Mouse (Mus musculus): ENCODE measurements around the gene Cyth1. TPM values are rescaled to one million over a fixed set of nuclear protein-coding genes. Genes with fewer than 3 reads are reported as not detected.
A peak's percentile ranks its signal among the peaks of the same experiment; 100 is the strongest.

The Cyth1 gene
- total RNA-seq, 2 experiments from 2014 or later = 56.4 to 60.9 TPM

DNA sequence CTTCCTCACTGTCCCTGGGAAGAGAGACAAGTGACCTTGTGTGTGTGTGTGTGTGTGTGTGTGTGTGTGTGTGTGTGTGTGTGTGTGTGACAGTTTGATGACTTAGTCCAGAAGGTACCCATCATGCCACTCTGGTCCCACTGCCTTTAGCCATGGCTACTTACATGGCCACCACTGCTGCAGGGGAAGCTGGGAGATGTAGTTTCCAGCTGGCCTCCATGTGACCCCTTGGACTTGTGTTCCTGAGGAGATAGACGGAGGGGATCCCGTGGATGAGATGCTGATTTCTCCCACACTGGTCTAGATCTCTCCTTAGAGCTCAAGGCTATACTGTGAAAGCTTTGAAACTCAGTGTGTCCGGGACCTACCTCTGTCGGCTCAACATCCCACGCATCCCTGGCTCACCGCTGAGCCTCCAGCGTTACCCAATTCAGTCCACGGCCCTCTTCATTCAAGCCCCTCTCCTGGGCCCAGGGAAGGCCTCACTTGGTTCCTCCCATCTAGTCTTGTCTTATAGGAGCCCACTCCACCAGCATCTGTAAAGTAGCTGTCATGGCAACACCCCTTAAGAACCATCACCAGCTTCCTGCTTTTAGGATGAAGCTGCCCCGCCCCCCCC, 115.2 kb downstream of the Cyth1 start:
- intact Hi-C loops (cut with DNase I) = no loop called here
- no peak for DNase-seq

DNA sequence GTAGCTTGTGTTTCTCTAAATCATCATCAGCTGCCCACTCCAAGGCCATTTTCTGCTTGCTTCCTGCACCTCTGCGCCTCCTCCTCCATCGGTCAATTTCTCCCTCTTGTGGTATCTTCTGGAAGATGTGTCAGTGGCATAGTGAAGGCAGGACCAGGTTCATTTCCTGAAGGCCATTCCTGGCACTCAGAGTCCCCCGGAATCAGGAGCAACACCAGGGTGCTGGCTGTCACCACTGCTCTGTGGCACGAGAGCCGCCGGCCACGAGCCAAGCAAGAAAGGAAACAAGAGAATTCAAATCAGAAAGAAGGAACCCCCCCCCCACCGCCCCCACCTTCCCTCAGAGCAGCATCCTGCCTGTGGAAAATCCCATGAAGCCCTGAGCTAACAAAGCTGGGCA, 116.3 kb downstream of the Cyth1 start:
- peak; percentile 31 to 33 for DNase-seq
- intact Hi-C loops (cut with DNase I) = no loop called here

DNA sequence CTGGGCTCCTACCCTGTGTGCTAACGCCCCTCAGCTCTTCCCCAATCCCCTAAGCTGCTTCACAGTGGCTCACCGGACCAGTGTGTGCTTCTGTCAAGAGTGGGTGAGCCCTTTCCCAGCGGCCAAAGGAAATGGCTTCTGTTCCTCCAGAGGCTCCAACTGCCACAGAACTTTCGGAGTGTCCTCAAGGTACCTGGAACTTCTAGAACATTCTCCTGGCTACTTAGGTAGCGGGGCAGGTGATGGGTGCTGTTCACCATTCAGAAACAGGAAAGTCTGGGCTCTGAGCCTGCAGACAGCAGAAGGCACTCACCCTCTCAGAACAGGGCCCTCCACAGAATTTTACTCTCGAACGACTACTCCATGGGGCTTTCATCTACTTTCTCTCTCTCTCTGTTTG, 117.9 kb downstream of the Cyth1 start, which contains the start of gene Dnah17:
Gene Dnah17 (minus strand): TSS at position 101 of the 400 bp plus-strand sequence.
- no peak for DNase-seq
- intact Hi-C loops (cut with DNase I) = no loop called here

DNA sequence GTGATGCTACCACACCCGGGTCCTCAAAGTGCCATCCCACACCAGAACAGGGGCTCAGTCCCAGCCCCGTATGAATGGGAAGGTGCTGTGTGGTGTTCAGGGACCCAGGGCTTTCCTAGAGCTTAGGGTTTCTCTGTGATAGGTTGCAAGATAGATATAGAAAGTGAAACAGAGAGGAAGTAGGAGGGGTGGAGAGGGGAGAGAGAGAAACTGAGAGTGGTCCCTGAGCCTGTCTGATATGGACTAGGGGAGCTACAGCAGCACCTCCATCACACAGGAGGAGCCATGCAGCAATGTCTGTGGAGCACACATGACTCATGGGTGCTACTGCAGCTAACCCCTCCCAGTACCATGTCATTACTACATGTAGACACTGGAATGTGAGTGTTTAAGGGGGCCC, 118.6 kb downstream of the Cyth1 start:
- intact Hi-C loops (cut with DNase I) = no loop called here
- no peak for DNase-seq

DNA sequence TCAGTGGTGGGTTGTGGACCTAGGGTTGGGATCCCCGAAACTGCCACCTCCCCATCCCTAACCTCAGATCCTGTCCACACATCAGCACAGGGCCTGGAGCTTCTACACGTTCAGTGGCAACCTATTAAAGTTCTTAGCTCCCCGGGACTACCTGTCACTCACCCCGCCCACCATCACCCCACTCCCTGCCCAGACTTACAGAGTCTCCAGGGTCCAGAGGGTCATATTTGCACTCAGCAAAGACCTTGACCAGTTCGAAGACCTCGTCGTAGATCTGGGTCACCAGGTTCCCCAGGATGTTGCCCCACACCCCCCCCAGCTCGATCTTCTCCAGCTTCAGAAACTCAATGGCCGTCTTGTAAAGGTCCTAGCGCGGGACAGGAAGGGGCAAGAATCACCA, 126.8 kb downstream of the Cyth1 start:
- intact Hi-C loops (cut with DNase I) = no loop called here
- DNase-seq = no peak

DNA sequence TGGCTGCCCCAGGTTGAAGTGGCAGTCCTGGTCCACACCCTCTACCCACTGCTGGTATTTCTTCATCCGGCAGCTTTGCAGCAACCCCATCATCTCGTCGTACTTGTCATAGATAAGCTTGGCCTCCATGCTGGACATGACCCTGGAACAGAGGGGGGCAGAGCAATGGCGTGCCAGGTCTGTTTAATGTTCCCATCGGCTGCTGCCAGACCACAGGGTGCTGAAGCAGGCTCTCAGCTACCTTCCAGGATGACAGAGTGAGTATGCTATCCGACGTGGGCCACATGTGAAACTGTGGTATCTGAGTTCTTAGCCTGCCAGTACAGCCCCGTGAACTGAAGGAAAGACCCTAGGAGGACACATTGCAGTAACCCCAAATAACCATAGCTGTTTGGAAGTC, 129.6 kb downstream of the Cyth1 start:
- DNase-seq = no peak
- intact Hi-C loops (cut with DNase I) = no loop called here

DNA sequence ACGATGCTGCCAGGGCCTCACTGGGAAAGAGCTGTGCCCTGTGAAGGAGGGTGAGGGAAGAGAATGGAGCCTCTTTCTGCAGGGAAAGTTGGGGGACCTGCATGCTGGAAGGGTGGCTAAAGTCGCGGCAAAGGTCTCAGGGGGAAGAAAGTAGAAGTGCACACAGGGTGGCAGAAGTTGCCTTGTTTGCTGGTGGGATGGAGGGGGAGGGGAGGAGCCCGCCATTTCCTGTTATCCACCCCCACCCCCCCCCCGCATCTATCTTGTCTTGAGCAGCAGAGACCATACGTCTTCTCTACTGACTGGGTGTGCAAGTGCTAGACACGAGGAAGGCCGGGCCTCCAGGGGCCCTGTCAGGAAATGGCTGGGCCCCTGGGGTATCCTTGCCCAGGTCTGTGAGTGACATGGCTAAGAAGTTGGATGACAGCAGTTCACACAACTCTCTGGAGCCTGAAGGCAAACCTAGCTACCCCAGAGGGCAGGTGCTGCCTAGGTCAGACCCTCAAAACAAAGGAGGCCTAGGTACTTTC, 133.7 kb downstream of the Cyth1 start:
- DNase-seq = no peak
- intact Hi-C loops (cut with DNase I) = no loop called here

DNA sequence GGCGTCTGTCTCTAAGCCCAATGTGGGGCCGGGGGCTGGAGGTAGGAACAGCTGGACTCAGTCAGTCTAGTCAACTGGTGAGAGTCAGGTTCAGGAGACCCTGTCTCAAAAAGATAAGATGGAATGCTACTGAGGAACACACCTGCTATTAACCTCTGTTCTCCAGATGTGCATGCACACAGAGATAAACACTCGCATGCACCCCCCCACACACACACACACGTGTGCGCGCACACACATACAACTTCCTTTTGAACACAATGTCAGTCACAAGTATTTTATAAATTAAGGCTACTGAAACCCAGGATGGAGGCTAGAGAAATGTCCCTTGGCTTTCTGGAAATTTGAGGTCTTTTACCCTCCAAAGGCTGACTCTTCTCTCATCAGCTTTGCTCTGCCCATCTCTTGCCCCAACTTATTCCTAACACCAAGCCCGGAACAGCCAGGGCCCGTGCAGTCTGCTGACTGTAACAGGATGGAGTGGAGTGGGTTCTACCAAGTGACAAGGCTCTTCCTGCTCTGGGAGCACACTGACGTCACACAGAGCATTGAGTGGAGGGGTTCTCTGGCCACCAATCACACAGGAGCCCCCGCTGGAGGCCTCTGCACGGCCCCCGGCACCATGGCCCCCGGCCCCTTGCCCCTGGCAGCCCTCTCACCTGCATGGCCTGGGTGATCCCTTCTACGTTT, 134.7 kb downstream of the Cyth1 start:
- DNase-seq = no peak
- intact Hi-C loops (cut with DNase I) = no loop called here

DNA sequence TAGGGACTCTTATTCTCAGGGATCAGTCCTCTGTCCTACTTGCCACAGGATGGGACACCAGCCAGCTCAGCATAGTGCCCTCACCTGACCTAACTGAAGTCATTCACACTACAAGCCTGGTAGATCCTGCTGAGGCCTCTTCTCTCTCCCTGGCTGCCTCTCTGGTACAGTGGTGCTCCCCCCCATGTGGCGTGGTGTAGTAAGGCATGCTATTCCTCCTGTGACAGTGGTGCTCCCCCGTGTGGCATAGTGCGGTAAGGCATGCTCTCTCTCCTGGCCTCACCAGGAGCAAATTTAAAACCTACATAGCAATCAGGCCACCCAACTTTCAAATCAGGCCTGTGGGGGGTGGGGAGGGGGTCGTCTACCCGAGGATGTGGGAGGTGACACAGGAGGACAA, 144.4 kb downstream of the Cyth1 start:
- peak; percentile 84 to 90 for DNase-seq
- intact Hi-C loops (cut with DNase I) = no loop called here

DNA sequence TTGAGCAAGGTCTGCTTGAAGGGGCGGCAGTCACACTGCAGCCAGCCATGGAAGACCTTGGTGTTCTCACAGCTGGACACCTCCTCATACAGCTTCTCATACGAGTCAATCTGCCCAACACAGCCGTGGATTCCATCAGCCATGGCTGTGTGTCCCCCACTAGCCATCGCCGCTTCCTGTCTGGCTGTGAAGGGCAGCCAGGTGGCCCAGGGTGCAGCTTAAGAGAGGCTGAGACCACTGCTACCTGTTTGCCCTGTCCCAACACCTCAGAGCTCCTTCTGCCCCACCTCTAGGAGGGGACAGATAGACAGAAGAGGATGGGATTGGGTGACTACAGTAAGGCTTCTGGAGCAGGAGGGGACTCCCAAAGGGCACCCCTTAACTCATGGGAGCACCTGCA, 145.0 kb downstream of the Cyth1 start:
- DNase-seq = no peak
- intact Hi-C loops (cut with DNase I) = loop anchor here (1.0 to 2.0 kb wide), 2 partner anchors 117 to 233 kb away; no protein-coding TSS in a partner anchor

DNA sequence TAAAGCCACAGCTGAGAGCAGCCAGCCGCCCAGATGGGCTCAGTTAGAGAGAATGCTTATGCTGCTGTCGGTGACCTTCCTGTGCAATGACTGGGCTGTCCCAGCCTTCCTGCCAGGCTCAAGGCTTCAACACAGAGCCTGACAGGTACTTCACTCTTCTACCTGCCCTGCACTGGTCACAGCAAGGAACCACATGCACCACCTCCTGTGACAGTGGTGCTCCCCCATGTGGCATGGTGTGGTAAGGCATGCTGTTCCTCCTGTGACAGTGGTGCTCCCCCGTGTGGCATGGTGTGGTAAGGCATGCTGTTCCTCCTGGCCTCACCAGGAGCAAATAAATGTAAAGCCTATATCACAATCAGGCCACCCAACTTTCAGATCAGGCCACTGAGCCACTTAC, 145.6 kb downstream of the Cyth1 start:
- intact Hi-C loops (cut with DNase I) = loop anchor here (1.0 to 2.0 kb wide), 3 partner anchors 21 to 232 kb away; no protein-coding TSS in a partner anchor

DNA sequence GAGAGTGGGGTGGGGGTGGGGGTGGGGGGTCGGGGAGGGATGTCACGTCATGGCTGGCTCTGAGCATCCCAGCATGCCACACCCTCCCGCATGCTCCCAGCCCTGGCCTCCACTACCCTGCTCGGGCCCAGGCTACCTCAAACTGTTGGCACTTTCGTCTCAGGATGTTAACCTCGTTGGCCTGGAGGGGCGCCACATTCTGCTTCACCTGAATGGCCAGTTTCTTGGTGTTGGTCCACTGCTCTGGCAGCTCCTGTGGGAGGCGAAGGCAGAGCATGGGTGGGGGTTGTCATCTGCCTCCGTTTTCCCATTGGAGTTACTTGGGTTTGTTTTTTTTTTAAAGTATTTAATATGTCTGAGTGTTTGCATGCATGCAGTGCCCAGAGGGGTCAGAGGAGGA, 147.3 kb downstream of the Cyth1 start:
- DNase-seq = no peak
- intact Hi-C loops (cut with DNase I) = no loop called here

More for the DNA sequence above, 145.6 kb downstream of the Cyth1 start:
- DNase-seq = peak; percentile 90 to 95

DNA sequence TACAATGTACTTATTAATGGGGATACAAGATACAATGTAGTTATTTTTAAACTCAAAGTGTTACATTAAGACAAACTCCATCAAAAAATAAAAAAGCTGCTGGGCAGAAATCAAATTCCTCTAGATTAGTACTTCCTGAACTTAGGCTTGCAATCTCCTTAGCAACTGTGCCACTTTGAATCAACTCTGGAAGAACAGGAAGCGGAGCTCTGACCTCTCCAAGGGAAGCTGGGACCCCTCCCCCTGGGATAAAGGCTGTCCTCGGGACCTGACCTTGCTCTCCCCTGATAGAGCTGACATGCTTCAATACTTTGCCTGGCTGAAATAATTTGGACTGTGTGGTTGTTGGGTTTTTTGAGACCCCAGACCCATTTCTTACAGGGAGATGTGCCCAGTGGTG, 151.7 kb downstream of the Cyth1 start:
- intact Hi-C loops (cut with DNase I) = no loop called here
- no peak for DNase-seq

DNA sequence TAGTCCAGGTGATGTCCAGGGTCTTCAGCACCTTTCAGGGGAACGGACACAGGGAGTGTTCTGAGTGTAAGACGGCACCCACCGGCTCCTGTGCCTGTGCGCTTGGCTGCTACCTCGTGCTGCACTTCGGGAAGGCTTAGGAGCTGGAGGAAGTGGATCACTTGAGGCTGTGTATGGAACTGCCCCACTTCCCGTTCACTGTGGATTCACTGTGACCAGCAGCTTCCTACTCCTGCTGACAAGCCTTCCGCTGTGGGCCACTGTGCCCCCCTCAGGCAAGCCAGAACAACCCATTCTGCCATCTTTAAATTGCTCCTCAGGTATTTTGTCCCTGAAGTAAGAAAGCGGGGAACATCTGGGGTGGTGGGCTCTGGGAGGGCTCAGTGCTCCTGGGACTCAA, 153.4 kb downstream of the Cyth1 start:
- intact Hi-C loops (cut with DNase I) = no loop called here
- no peak for DNase-seq

DNA sequence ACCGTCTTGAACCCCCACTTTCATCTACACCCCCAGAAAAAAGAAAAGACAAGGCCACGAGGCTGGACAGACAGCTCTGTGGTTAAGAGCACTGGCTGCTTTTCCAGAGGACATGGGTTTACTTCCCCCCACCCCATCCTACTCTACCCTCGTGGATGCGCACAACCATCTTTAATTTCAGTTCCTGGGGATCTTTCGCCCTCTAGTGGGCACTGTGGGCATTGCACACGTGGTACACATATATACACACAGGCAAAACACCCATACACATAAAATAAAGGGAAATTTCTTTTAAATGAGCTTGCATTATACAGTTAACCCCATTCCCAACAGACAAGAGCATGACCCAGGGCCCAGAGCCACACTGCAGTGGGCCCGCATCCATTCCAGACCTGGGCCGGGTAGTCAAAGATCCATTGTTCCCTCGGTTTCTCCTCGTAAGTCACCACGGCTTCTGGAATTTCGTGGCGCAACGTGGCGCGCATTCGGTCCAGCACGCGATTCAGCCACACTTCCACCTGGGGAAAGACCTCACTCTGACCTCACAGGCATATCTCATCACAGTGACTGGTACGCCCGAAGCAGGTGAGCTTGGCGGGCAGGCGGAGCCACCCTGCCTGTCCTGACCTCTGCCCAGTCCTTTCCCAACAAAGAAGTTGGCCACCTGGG, 157.3 kb downstream of the Cyth1 start:
- intact Hi-C loops (cut with DNase I) = no loop called here

DNA sequence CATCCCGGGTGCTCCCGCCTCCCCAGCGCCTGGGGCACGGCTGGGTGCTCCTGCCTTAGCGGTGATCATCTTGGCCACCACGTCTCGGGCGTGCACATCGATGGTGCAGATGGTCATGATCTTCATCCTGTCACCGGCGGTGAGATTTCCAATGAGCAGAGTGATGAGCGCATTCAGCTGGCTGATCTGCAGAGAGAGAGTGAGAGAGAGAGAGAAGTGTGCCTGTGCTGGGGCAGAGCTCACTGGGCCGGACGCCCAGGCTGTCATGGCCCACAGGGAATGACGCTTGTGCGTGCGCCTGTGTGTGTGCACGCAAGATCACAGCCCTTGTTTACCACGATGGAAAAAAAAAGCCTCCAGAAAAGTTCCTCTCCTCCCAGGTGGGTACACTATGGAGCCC, 159.5 kb downstream of the Cyth1 start:
- DNase-seq = peak; percentile 30 to 50
- intact Hi-C loops (cut with DNase I) = loop anchor here (10.0 kb wide), 1 partner anchor 316 kb away; the partner anchor contains the start of gene Lgals3bp

More for the DNA sequence above, 157.3 kb downstream of the Cyth1 start:
- DNase-seq = no peak

DNA sequence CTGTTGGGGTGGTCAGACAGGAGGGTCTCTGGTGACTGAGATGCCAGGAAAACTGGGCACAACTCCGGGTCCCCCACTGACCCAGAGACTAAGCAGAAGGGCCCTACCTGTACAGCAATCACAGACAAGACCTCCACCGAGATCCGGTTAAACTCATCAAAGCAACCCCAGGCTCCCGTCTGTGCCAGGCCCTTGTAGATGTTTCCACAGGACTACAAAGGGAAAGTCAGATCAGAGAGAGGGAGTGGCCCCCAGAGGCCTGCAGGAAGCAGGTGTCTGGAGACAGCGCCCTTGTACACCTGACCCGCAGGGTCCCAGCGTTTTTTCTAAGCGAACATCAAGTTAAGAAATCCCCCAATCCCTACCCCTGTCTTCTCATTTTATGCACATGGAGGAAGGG, 162.4 kb downstream of the Cyth1 start:
- intact Hi-C loops (cut with DNase I) = loop anchor here (2.0 to 10.0 kb wide), 2 partner anchors 181 to 319 kb away; partner anchors contain the start of gene Lgals3bp
- DNase-seq = no peak

DNA sequence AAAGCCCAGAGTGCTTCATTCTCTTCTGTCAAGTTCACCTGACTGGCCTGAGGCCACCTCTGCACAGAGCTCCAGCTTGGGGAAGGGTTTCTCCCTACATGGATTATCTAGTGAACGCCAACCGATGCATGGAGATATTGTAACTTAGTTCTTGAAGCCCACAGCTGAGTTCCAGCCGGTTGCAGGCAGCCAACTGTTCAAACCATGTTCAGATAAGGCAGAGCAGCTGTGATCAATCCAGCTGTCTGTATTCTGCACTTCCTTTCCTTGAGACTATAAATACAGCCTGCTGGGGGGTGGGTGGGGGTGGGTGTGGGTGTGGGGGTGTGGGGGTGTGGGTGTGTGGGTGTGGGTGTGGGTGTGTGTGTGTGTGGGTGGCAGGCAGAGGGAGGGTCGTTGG, 163.2 kb downstream of the Cyth1 start:
- peak in 1 of 2 experiments; percentile 49 for DNase-seq
- intact Hi-C loops (cut with DNase I) = loop anchor here (2.0 to 10.0 kb wide), 2 partner anchors 182 to 320 kb away; partner anchors contain the start of gene Lgals3bp

DNA sequence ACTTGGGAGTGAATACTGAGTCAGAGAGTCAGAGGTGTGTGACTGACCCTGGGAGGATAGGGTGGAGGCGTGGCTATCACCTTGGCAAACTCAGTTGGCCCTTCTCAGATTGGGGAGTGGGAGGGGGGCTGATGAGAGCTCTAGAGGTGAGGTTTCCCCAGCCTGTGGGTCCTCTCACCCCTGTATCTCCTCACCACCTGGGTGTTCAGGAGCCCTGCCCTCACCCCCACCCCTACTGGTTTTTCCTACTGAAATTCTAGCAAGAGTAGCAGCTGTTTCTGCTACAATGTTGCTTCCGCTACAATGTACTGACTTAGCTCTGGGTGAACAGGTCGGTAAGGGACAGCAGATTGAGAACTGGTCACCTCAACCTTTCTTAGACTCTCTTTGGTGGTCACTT, 164.1 kb downstream of the Cyth1 start:
- DNase-seq = no peak
- intact Hi-C loops (cut with DNase I) = loop anchor here (2.0 to 10.0 kb wide), 3 partner anchors 183 to 321 kb away; partner anchors contain the start of gene Lgals3bp

DNA sequence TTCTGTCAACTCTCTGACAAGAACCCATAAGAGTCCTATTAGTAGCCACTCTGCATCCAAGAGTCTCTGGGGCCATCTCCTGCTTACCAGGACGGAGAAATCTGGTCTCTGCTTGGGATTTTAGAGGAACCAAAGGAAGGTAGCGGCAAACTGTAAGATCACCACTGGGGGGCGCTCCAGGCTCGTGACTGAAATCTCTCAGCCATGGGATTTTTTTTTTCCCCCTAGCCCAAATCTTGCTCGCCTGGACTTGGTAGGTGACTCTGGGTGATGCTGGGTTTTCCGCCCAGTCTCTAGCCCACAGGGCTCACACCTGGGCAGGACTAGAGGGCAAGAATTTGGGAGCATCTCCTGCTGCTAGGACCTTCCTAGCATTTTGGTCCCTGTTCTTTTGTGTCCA, 164.6 kb downstream of the Cyth1 start:
- intact Hi-C loops (cut with DNase I) = loop anchor here (2.0 to 10.0 kb wide), 4 partner anchors 137 to 321 kb away; partner anchors contain the start of gene Lgals3bp
- peak; percentile 78 to 87 for DNase-seq

DNA sequence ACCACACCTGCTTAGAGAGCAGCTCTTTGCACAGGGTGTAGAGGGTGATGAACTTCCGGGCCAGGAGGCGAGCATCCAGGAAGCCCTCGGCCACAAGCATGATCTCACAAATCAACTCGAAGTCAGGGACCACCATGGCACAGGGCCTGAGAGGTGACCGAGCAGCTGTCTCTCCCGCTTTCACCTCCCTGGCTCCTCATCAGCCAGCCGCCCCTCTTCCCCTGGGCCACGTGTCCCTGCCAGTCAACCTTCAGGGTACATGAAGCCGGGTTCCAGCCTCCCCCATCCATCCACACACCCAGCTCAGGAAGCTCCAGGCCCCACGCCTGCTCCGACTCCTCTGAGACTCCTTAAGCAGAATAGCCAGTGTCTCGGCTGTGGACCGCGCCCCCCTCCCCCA, 166.1 kb downstream of the Cyth1 start:
- intact Hi-C loops (cut with DNase I) = loop anchor here (1.0 to 10.0 kb wide), 4 partner anchors 20 to 323 kb away; partner anchors contain the start of gene Lgals3bp
- DNase-seq = no peak
